Mouse (Mus musculus) bone marrow macrophage, adult 2 months (primary cell): ENCODE measurements at regions not wholly inside any gene's neighbourhood (a gene's known extent, or its start where the extent isn't known, plus 50 kb on each side); places are given as distances from the start of the nearest gene placed in this dataset.

Experiments used
- H3K27ac ChIP-seq: 2 replicates; pipeline ENCODE4 v1.5.1; 2012; ENCODE audit warnings: low read depth, low read length; ENCODE audit not compliant: insufficient read depth
- H3K4me1 ChIP-seq: 2 replicates; pipeline ENCODE4 v1.6.1; 2012; ENCODE audit warnings: low read length; ENCODE audit not compliant: control insufficient read depth, insufficient read depth
- H3K4me3 ChIP-seq: 2 replicates; pipeline ENCODE4 v1.5.1; 2012; ENCODE audit warnings: mild to moderate bottlenecking, low read length, moderate library complexity; ENCODE audit not compliant: insufficient read depth
- CTCF ChIP-seq: IDR thresholded peaks from 2 replicates; pipeline ENCODE4 v1.5.1; 2012; ENCODE audit warnings: low read depth, mild to moderate bottlenecking, low read length, moderate library complexity
- POLR2A ChIP-seq: IDR thresholded peaks from 2 replicates; pipeline ENCODE4 v1.6.1; 2012; ENCODE audit warnings: mild to moderate bottlenecking, low read depth, low read length, borderline replicate concordance

DNA sequence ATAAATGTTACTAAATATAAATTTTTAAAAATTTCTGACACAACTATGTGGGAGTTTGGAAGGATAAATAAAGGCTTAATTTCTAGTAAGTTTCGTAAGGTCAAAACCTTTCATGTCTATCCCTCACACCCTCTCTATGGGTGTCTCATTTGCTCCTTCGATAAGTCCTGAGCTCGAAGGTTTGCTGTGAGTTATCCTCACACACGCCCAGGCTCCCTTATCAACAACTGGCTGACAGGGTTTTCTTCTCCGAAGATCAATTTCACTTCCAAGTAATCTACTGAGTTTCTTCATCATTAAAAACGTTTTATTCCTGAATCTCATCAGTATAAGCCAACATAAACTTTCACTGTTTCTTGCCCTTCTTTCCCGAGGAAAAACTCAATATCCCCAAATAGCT is 416.0 kb upstream of the Nudt12 start:
- Histone ChIP-seq H3K4me1 (no peaks in the 10 kb centered on the region), H3K4me3 (no peak overlapping the region), H3K27ac (no peak overlapping the region)
- TF ChIP-seq POLR2A: no peak
- no peak for TF ChIP-seq CTCF

DNA sequence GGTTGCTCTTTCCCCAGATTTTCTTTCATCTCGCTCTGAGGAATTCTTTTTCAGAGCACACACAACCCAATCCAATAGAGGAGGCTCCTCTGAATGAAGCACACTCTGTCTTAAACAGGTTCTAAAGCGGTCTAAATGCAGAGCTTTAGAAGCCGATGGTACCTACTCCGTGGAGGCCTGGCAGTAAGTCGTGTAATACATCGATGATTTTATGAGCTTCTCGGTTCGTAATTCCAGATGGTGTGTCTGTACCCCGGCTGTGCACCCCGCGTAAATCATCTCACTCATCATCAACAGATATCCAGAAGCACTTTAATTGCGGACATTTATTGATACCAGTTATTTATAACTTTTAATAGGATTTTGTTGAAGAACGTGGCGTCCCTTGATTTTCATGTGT is 408.3 kb upstream of the Nudt12 start:
- Histone ChIP-seq H3K27ac (no peak overlapping the region), H3K4me1 (no peaks in the 10 kb centered on the region), H3K4me3 (no peak overlapping the region)
- TF ChIP-seq POLR2A (no peak), CTCF (no peak)

DNA sequence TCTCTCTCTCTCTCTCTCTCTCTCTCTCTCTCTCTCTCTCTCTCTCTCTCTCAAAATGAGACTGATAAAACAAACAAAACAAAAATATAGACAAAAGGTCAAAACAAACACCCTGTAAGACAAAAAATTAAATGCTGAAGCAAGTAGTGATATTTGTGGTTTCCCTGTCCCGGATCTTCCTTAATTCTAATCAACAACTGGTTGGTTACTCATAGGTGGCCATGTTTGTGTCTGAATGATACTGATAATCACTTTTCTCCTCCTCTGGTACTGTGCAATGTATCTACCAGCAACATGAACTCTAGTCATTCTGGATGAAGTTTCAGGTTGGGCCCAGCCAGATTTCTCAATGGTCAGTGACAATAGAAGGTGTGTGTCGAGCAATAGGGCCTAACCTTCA is 396.1 kb upstream of the Nudt12 start:
- no peak overlapping the region for H3K27ac ChIP-seq
- no peak for TF ChIP-seq POLR2A
- TF ChIP-seq CTCF: no peak
- H3K4me1 ChIP-seq: no peaks in the 10 kb centered on the region
- no peak overlapping the region for H3K4me3 ChIP-seq

DNA sequence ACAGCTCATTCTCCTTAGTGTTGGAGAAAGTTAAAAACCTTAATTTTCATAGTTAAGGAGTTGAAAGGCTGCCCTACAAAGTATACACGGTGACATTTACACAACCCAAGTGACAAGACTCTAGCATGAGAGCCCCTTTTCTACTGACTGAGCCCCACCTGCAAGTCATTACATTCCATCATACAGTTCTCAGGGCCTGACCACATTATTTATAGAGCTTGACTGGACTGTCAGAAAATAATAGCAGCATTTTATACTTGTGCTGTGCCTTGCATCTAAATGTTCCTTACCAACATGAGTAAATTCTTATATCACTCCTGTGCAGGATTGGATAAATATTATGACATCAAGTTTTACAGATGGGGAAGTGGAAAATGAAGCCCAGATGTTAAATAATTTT is 391.4 kb upstream of the Nudt12 start:
- no peaks in the 10 kb centered on the region for H3K4me1 ChIP-seq
- no peak overlapping the region for H3K27ac ChIP-seq
- TF ChIP-seq CTCF (no peak), POLR2A (no peak)
- H3K4me3 ChIP-seq: no peak overlapping the region

DNA sequence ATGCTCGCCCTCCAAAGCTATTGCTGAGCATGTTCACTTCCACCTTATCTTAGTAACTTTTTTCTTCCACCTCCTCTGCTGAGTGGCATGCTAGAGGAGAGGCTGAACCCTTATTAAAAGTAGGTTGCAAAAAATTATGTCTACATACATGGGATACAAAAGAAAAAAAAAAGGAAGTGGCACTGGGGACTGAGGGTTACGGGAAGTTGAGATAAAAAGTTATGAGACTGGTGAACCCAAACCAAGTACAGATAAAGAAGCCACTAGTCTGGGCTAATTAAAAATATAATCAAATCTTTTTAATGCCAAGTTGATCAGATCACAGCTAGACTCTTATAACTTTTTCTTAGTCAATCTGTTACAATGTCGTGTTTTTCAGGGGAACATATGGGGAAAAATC is 384.2 kb upstream of the Nudt12 start:
- H3K4me1 ChIP-seq: no peaks in the 10 kb centered on the region
- TF ChIP-seq CTCF (no peak), POLR2A (no peak)
- H3K4me3 ChIP-seq: no peak overlapping the region
- no peak overlapping the region for H3K27ac ChIP-seq

DNA sequence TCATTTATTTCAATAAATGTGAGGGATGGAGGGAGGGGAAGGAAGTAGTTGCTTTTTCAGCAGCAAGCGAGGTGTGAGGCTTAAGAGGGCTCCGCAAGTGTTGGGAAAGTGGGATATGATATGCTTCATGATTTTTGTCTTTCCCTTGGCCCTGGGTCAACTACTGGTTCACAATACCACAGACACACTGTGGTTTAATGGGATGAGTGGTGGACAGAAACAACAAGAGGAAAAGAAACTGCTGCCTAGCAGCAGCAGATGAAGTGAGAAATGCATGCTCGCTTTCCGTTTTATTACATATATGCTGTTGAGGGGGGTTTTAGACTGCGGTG is 369.9 kb upstream of the Nudt12 start:
- Histone ChIP-seq H3K27ac (no peak overlapping the region), H3K4me1 (no peaks in the 10 kb centered on the region), H3K4me3 (no peak overlapping the region)
- TF ChIP-seq CTCF: no peak

DNA sequence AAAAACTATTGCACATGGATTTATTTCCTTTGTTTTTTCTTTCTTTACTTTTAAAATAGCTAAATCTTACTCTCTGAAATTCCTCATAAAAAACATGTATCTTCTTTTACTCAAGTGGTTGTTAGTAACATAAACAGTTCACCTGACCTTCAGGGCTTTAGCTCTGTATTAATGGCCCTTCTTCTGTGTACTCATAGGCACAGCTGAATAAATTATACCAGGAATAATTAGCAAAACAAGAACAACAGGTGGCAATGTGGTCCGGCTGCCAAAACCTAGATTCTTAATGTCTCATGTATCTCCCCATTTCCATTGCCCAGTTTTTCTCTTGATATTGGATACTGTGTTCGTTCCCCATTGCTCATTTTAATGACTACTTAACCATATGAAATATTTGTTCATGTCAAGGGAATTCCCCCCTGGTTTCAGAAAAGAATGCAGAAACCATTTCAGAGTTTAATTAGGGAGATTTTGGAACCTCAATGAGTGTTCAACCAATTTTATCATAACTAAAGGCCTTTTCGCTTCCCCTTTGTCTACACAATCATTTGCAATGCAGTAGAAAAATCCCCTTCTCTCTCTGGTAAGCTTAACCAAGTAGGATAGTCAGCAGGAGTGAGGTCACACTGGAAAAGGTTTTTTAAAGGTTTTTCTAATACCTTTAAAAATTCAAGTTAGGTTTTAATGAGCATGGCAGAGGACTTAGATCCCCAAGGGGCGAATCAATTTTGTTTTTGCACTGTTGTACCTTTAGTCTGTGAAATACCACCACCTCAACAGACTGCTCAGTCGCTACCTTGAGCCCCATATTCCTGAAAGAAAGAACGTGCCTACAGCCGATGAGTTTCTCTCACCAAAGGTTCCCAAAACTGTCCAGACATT is 369.3 kb upstream of the Nudt12 start:
- Histone ChIP-seq H3K4me1 (no peaks in the 10 kb centered on the region), H3K27ac (no peak overlapping the region), H3K4me3 (no peak overlapping the region)
- TF ChIP-seq POLR2A (no peak), CTCF (no peak)

DNA sequence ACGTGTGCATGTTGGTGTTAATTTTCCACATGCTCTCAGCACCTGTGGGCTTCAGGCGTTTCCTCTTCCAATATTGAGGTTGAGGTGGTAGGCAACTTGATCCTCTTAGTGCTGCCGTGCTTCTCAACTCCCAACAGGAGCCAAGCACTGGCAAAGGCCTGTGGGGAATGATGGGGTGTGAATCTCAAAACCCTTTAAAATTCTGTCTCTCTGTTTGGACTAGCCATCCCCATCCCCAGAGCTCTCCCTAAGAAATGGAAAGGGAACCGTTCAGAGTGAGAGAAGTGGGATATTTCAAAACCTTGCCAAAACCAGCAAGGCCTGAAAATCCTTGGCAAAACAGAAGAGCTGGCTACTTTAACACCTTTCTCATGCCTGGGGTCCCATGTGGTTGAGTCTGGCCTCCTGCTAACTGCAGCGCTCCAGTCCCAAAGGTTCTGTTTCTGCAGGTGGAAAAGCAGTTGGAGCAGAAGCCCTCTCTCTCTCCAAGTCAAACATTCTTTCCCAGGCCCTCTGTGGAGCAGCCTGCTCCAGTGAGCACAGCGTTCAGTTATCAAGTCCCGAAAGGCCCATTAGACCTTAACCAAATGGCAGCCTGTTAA is 360.4 kb upstream of the Nudt12 start:
- no peak overlapping the region for H3K4me3 ChIP-seq
- no peak overlapping the region for H3K27ac ChIP-seq
- H3K4me1 ChIP-seq: no peaks in the 10 kb centered on the region
- no peak for TF ChIP-seq CTCF
- no peak for TF ChIP-seq POLR2A

DNA sequence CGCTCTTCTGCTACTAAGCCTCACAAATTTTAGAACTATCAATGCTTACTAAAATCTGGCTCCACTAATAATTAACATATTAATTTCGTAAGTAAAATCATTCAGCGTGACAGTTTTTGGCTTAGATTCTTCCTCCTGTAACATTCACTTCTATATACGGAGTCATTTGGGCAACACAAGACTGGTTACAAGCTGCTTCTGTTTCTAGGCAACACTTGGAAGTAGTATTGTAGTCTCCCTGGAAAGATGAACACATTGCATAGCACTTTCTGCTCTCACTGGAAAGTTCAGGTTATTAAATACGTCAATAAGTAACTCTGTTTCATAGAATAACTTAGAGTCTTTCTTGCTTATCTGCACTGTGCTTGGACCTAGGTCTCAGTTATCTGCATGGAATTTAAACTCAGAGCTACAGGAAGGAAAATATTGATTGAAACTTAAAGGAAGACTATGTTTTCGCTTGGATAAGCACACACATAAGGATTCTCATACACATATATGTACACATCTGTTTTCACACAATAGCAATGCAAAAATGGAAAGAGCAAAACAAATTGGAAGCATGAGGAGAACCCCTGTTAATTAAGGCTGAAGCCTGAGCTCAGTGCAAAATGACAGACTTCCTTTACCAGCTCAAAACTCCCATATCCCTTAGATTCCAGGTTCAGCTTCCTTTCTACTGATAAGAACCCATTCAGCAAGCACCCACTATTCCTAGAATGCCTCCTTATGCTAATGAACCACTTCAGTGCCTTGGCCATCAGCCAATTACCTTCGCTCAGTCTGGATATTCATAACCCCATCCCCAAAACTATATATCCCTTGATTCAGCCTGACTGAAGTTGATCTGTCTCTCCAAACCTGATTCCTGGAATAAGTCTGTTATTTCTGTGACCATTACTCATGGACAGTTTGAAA is 356.7 kb upstream of the Nudt12 start:
- TF ChIP-seq CTCF (no peak), POLR2A (no peak)
- Histone ChIP-seq H3K4me1 (no peaks in the 10 kb centered on the region), H3K27ac (no peak overlapping the region), H3K4me3 (no peak overlapping the region)

DNA sequence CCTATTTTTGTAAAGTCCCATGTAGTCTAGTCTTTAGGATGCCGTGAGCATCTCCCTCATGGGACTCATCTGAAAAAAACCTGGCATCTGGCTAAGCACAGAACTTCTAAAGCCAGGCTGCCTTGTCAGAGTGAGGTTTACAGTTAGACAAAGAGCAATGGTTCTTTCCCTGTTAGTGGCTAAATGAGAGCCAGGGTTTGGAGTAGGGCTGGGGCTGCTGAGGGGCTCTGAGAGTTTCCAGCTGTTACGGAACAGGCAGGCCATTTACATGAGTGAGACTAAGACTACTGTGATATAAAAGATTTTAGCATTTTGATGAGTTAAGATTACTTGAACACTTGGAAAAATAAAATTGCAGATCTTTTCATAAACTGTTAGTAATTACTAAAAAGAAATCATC is 352.2 kb upstream of the Nudt12 start:
- Histone ChIP-seq H3K4me3 (no peak overlapping the region), H3K27ac (no peak overlapping the region), H3K4me1 (no peaks in the 10 kb centered on the region)
- TF ChIP-seq POLR2A: no peak
- TF ChIP-seq CTCF: no peak
